30 mouse cellular contexts compared by ENCODE assay signal in the genomic region with DNA sequence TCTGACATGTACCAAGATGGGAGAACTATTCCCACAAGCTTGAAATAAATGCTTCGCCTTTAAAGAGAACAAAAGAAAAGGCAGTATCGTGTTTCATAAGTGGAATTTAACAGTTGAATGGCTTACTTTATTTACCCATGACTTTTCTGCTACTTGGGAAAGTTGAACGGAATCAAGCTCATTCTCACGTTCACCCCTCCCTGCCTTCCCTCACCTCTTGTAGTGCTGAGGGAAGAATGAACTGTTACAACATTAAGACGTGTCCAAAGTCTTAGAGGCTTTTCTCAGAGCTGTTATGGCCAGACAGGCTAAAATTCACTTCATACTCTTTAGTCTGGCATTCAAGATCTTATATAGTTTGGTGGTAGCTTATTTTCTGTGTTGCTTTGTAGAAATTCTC. TPM values are rescaled to one million over a fixed set of nuclear protein-coding genes. Genes with fewer than 3 reads are reported as not detected.
A peak's percentile ranks its signal among the peaks of the same experiment; 100 is the strongest.
DNase-seq lines count a peak whose midpoint lies in the region; ATAC-seq and TF ChIP-seq lines count a peak whose summit lies in the region.
"Had no signal": no experiment of that assay in that cellular context is flagged by ENCODE, and none has a peak within 500 bp of the region (broad histone marks: within the 10 kb centered on the region; RNA-seq: fewer than 3 reads in every experiment).

No protein-coding gene starts in this region.

- H3K4me2 ChIP-seq in limb, embryonic 14.5 days (replicated peaks; ENCODE audit: low read depth, low read length, severe bottlenecking): no peak overlapping the region
- H3K4me2 ChIP-seq in lung, postnatal 0 days (replicated peaks; ENCODE audit: low read depth, low read length): no peak overlapping the region
- no peak overlapping the region for H3K4me2 ChIP-seq in embryonic facial prominence, embryonic 14.5 days (ENCODE audit: low read depth, low read length)
- H3K4me2 ChIP-seq in hindbrain, embryonic 14.5 days (replicated peaks): no peak overlapping the region
- H3K4me2 ChIP-seq: embryonic facial prominence, embryonic 12.5 days; forebrain, embryonic 13.5 days; heart, embryonic 13.5 days; hindbrain, embryonic 12.5 days; intestine, embryonic 15.5 days had no signal

- DNase-seq in limb, embryonic 14.5 days (ENCODE audit: low spot score): peak; percentile 10
- no peak for DNase-seq in limb, embryonic 10.5 days (ENCODE audit: low spot score)
- DNase-seq in lung, postnatal 0 days (ENCODE audit: low spot score): peak; percentile 36
- no peak for DNase-seq in lung, adult 2 months
- peak; percentile 59 for DNase-seq in embryonic facial prominence, embryonic 14.5 days (ENCODE audit: low spot score)
- no peak for DNase-seq in hindbrain, embryonic 14.5 days (ENCODE audit: low spot score)
- DNase-seq: adrenal gland, adult 2 months; adrenal gland, postnatal 14 days; B cell, adult 2 months; cerebellum, adult 11 months; cerebellum, adult 2 months; cerebellum, adult 9-11 months; cerebellum, postnatal 25 days; embryo, embryonic 11 days; gastrocnemius, postnatal 10 days; gastrocnemius, postnatal 36 days; heart, adult 2 months had no signal

- no peak for ATAC-seq in limb, embryonic 14.5 days (ENCODE audit: low FRiP score, low read depth)
- ATAC-seq in lung, postnatal 0 days: no peak
- peak; percentile 62; the same call in 1 of the 2 replicates for ATAC-seq in embryonic facial prominence, embryonic 14.5 days (ENCODE audit: low read depth)
- no peak for ATAC-seq in hindbrain, embryonic 14.5 days (ENCODE audit: low FRiP score)
- ATAC-seq: forebrain, embryonic 13.5 days; forebrain, embryonic 16.5 days; hindbrain, embryonic 16.5 days; intestine, embryonic 15.5 days; Patski had no signal

- no peaks in the 10 kb centered on the region for H3K27me3 ChIP-seq in limb, embryonic 14.5 days (ENCODE audit: control insufficient read depth, insufficient read depth, low read length)
- no peaks in the 10 kb centered on the region for H3K27me3 ChIP-seq in limb, embryonic 10.5 days (ENCODE audit: low read depth, poor library complexity, severe bottlenecking)
- H3K27me3 ChIP-seq in lung, postnatal 0 days (replicated peaks; ENCODE audit: insufficient read depth, low read length): no peaks in the 10 kb centered on the region
- H3K27me3 ChIP-seq in embryonic facial prominence, embryonic 14.5 days (replicated peaks; ENCODE audit: control insufficient read depth, insufficient read depth, low read length): no peaks in the 10 kb centered on the region
- H3K27me3 ChIP-seq in hindbrain, embryonic 14.5 days (ENCODE audit: control insufficient read depth, insufficient read depth, low read length): no peaks in the 10 kb centered on the region
- H3K27me3 ChIP-seq: CH12.LX; embryonic facial prominence, embryonic 12.5 days; forebrain, embryonic 13.5 days; heart, embryonic 13.5 days; hindbrain, embryonic 12.5 days; intestine, embryonic 15.5 days; Patski had no signal

- 41% methylated on average over 5 of the region's 5 CpGs for WGBS in limb, embryonic 14.5 days
- 72% methylated on average over 5 of the region's 5 CpGs for WGBS in limb, embryonic 10.5 days
- 33% methylated on average over 5 of the region's 5 CpGs for WGBS in lung, postnatal 0 days
- 43% methylated on average over 5 of the region's 5 CpGs for WGBS in lung, adult 2 months
- 38% methylated on average over 5 of the region's 5 CpGs for WGBS in embryonic facial prominence, embryonic 14.5 days
- WGBS in hindbrain, embryonic 14.5 days: 65% methylated on average over 5 of the region's 5 CpGs

- no peaks in the 10 kb centered on the region for H3K4me1 ChIP-seq in limb, embryonic 14.5 days (ENCODE audit: control insufficient read depth, insufficient read depth, low read length)
- H3K4me1 ChIP-seq in limb, embryonic 10.5 days: no peaks in the 10 kb centered on the region
- no peaks in the 10 kb centered on the region for H3K4me1 ChIP-seq in lung, postnatal 0 days (ENCODE audit: insufficient read depth, low read depth, low read length)
- no peaks in the 10 kb centered on the region for H3K4me1 ChIP-seq in lung, adult 2 months (ENCODE audit: control insufficient read depth, insufficient read depth, low read length)
- no peaks in the 10 kb centered on the region for H3K4me1 ChIP-seq in embryonic facial prominence, embryonic 14.5 days (ENCODE audit: control insufficient read depth, insufficient read depth, low read length)
- H3K4me1 ChIP-seq in hindbrain, embryonic 14.5 days (replicated peaks; ENCODE audit: control insufficient read depth, insufficient read depth, low read length): no peaks in the 10 kb centered on the region
- H3K4me1 ChIP-seq: embryonic facial prominence, embryonic 12.5 days; forebrain, embryonic 10.5 days; forebrain, embryonic 13.5 days; heart, embryonic 10.5 days; heart, embryonic 13.5 days; hindbrain, embryonic 12.5 days; intestine, embryonic 15.5 days had no signal

- H3K4me3 ChIP-seq in limb, embryonic 14.5 days (replicated peaks; ENCODE audit: low read length): no peak overlapping the region
- no peak overlapping the region for H3K4me3 ChIP-seq in limb, embryonic 10.5 days
- H3K4me3 ChIP-seq in lung, postnatal 0 days (ENCODE audit: low read depth, low read length): no peak overlapping the region
- no peak overlapping the region for H3K4me3 ChIP-seq in lung, adult 2 months (replicated peaks; ENCODE audit: extremely low read depth, low read depth, low read length)
- no peak overlapping the region for H3K4me3 ChIP-seq in embryonic facial prominence, embryonic 14.5 days (ENCODE audit: low read depth, low read length)
- no peak overlapping the region for H3K4me3 ChIP-seq in hindbrain, embryonic 14.5 days (replicated peaks; ENCODE audit: low read length)
- H3K4me3 ChIP-seq: embryonic facial prominence, embryonic 12.5 days; erythroblast, embryonic 14.5 days; forebrain, embryonic 10.5 days; forebrain, embryonic 13.5 days; heart, adult 2 months; heart, embryonic 10.5 days; heart, embryonic 13.5 days; hindbrain, embryonic 12.5 days; intestine, embryonic 15.5 days had no signal

- no peak for TF ChIP-seq CTCF in lung, postnatal 0 days (IDR thresholded peaks at IDR 0.05)
- no peak for TF ChIP-seq CTCF in lung, adult 2 months (IDR thresholded peaks at IDR 0.05; ENCODE audit: insufficient read depth, low read length)

- no peak for TF ChIP-seq EP300 in lung, postnatal 0 days (IDR thresholded peaks at IDR 0.05)

- TF ChIP-seq POLR2A in limb, embryonic 14.5 days (IDR thresholded peaks at IDR 0.05; ENCODE audit: borderline replicate concordance, extremely low read depth, insufficient read depth, insufficient read length): no peak
- no peak for TF ChIP-seq POLR2A in lung, adult 2 months (IDR thresholded peaks at IDR 0.05; ENCODE audit: borderline replicate concordance, extremely low read depth, low read depth, low read length)

- no peak overlapping the region for H3K27ac ChIP-seq in limb, embryonic 14.5 days (replicated peaks; ENCODE audit: low read depth, low read length)
- no peak overlapping the region for H3K27ac ChIP-seq in limb, embryonic 10.5 days
- H3K27ac ChIP-seq in lung, postnatal 0 days (ENCODE audit: low read length): no peak overlapping the region
- H3K27ac ChIP-seq in embryonic facial prominence, embryonic 14.5 days (replicated peaks; ENCODE audit: low read depth, low read length): no peak overlapping the region
- H3K27ac ChIP-seq in hindbrain, embryonic 14.5 days: no peak overlapping the region
- H3K27ac ChIP-seq: embryonic facial prominence, embryonic 12.5 days; forebrain, embryonic 10.5 days; forebrain, embryonic 13.5 days; heart, adult 2 months; heart, embryonic 10.5 days; heart, embryonic 13.5 days; hindbrain, embryonic 12.5 days; intestine, embryonic 15.5 days had no signal

- H3K36me3 ChIP-seq in limb, embryonic 14.5 days (ENCODE audit: control insufficient read depth, insufficient read depth, low read length): no peaks in the 10 kb centered on the region
- H3K36me3 ChIP-seq in limb, embryonic 10.5 days: no peaks in the 10 kb centered on the region
- no peaks in the 10 kb centered on the region for H3K36me3 ChIP-seq in lung, postnatal 0 days (ENCODE audit: insufficient read depth, low read length)
- no peaks in the 10 kb centered on the region for H3K36me3 ChIP-seq in embryonic facial prominence, embryonic 14.5 days (ENCODE audit: control insufficient read depth, insufficient read depth, low read length)
- H3K36me3 ChIP-seq in hindbrain, embryonic 14.5 days (replicated peaks; ENCODE audit: control insufficient read depth, insufficient read depth): no peaks in the 10 kb centered on the region
- H3K36me3 ChIP-seq: embryonic facial prominence, embryonic 12.5 days; forebrain, embryonic 10.5 days; G1E; heart, embryonic 10.5 days; heart, embryonic 13.5 days; hindbrain, embryonic 12.5 days; intestine, embryonic 15.5 days had no signal

- H3K9ac ChIP-seq in limb, embryonic 14.5 days (ENCODE audit: low read depth, low read length, severe bottlenecking): no peak overlapping the region
- no peak overlapping the region for H3K9ac ChIP-seq in lung, postnatal 0 days (replicated peaks; ENCODE audit: low read depth)
- no peak overlapping the region for H3K9ac ChIP-seq in embryonic facial prominence, embryonic 14.5 days (ENCODE audit: low read depth, low read length)
- H3K9ac ChIP-seq in hindbrain, embryonic 14.5 days: no peak overlapping the region
- H3K9ac ChIP-seq: embryonic facial prominence, embryonic 12.5 days; forebrain, embryonic 13.5 days; heart, embryonic 13.5 days; hindbrain, embryonic 12.5 days; intestine, embryonic 15.5 days had no signal

- H3K9me3 ChIP-seq in limb, embryonic 14.5 days (ENCODE audit: control insufficient read depth, low read length): no peaks in the 10 kb centered on the region
- no peaks in the 10 kb centered on the region for H3K9me3 ChIP-seq in limb, embryonic 10.5 days (replicated peaks)
- H3K9me3 ChIP-seq in lung, postnatal 0 days (ENCODE audit: low read length): no peaks in the 10 kb centered on the region
- H3K9me3 ChIP-seq in embryonic facial prominence, embryonic 14.5 days (ENCODE audit: control insufficient read depth, low read length): no peaks in the 10 kb centered on the region
- H3K9me3 ChIP-seq in hindbrain, embryonic 14.5 days (ENCODE audit: control insufficient read depth, low read length): no peaks in the 10 kb centered on the region
- H3K9me3 ChIP-seq: embryonic facial prominence, embryonic 12.5 days; forebrain, embryonic 10.5 days; forebrain, embryonic 13.5 days; G1E; heart, embryonic 10.5 days; heart, embryonic 13.5 days; hindbrain, embryonic 12.5 days; intestine, embryonic 15.5 days had no signal

RNA-seq across cellular contexts. Expression of gene Mdh1, which starts 30.3 kb away (rescaled TPM):
- polyA plus RNA-seq in limb, embryonic 14.5 days (2012; rRNA removed): 134 and 208 TPM in 2 replicates
- polyA plus RNA-seq in limb, embryonic 14.5 days (2014; fragmentation: Nextera tagmentation; extraction: Ambion mirVana): 363 and 381 TPM in 2 replicates
- 363 and 394 TPM in 2 replicates for polyA plus RNA-seq in limb, embryonic 10.5 days (2016; fragmentation: Nextera tagmentation; extraction: Ambion mirVana)
- 205 and 221 TPM in 2 replicates for polyA plus RNA-seq in lung, postnatal 0 days (2015; fragmentation: Nextera tagmentation; extraction: Ambion mirVana)
- polyA plus RNA-seq in lung, adult 2 months (2012; rRNA removed): 60.2 and 104 TPM in 2 replicates
- 401 and 437 TPM in 2 replicates for polyA plus RNA-seq in embryonic facial prominence, embryonic 14.5 days (2014; fragmentation: Nextera tagmentation; extraction: Ambion mirVana)
- polyA plus RNA-seq in hindbrain, embryonic 14.5 days (2014; fragmentation: Nextera tagmentation; extraction: Ambion mirVana): 597 and 634 TPM in 2 replicates

RNA-seq across cellular contexts. Expression of gene Wdpcp, which starts 30.5 kb away (rescaled TPM):
- polyA plus RNA-seq in limb, embryonic 14.5 days (2012; rRNA removed): 5.9 and 8.1 TPM in 2 replicates
- polyA plus RNA-seq in limb, embryonic 14.5 days (2014; fragmentation: Nextera tagmentation; extraction: Ambion mirVana): 5.4 and 8.9 TPM in 2 replicates
- 6.3 and 9.2 TPM in 2 replicates for polyA plus RNA-seq in limb, embryonic 10.5 days (2016; fragmentation: Nextera tagmentation; extraction: Ambion mirVana)
- 5.0 and 9.0 TPM in 2 replicates for polyA plus RNA-seq in lung, postnatal 0 days (2015; fragmentation: Nextera tagmentation; extraction: Ambion mirVana)
- polyA plus RNA-seq in lung, adult 2 months (2012; rRNA removed): 3.6 and 6.1 TPM in 2 replicates
- polyA plus RNA-seq in embryonic facial prominence, embryonic 14.5 days (2014; fragmentation: Nextera tagmentation; extraction: Ambion mirVana): 9.0 and 10.3 TPM in 2 replicates
- 11.4 and 11.5 TPM in 2 replicates for polyA plus RNA-seq in hindbrain, embryonic 14.5 days (2014; fragmentation: Nextera tagmentation; extraction: Ambion mirVana)
- polyA plus RNA-seq: erythroblast, embryonic 14.5 days had no signal

Comparison
In these comparisons a context has a peak if more than half of its experiments do, and no peak if none do; other contexts are left out.
1. DNase-seq: peak in limb, embryonic 14.5 days (single experiment), lung, postnatal 0 days (single experiment) and embryonic facial prominence, embryonic 14.5 days (single experiment); none in limb, embryonic 10.5 days (single experiment), lung, adult 2 months (single experiment) and hindbrain, embryonic 14.5 days (single experiment).